Mouse (Mus musculus) ES-E14 (cell line): Measurements from ENCODE around the gene Hspa2. TPM values are rescaled to one million over a fixed set of nuclear protein-coding genes. Genes with fewer than 3 reads are reported as not detected.

Source experiments
- DNase-seq: peaks from one replicate; pipeline ENCODE4 v3.0.0-alpha.2; 2013; ENCODE audit warnings: low read depth, low spot score
- H3K27ac ChIP-seq: 2 replicates; pipeline ENCODE4 v1.5.1; 2012; ENCODE audit warnings: low read depth, mild to moderate bottlenecking, low read length, moderate library complexity, mixed read lengths; ENCODE audit not compliant: poor library complexity, insufficient read depth, severe bottlenecking
- H3K36me3 ChIP-seq: 2 replicates; pipeline ENCODE4 v1.6.1; 2012; ENCODE audit warnings: mild to moderate bottlenecking, low read length, moderate library complexity, mixed read lengths; ENCODE audit not compliant: control insufficient read depth, poor library complexity, insufficient read depth, severe bottlenecking
- H3K4me1 ChIP-seq, 2 experiments: fragments of 150-350 bp in 1 of 2; sonication (generic) in 1 of 2; 2 replicates each; pipeline ENCODE4 v1.6.1; 2012; ENCODE audit warnings: low read length in 2 of 2, mild to moderate bottlenecking in 1 of 2, mixed read lengths in 1 of 2; ENCODE audit not compliant: control insufficient read depth in 2 of 2, insufficient read depth in 2 of 2, poor library complexity in 1 of 2
- H3K4me3 ChIP-seq, 2 experiments: fragments of 150-350 bp in 1 of 2; sonication (generic) in 1 of 2; 2 replicates each; pipeline ENCODE4 v1.5.1; 2012; ENCODE audit warnings: low read length in 2 of 2, low read depth in 1 of 2, mild to moderate bottlenecking in 1 of 2, mixed read lengths in 1 of 2; ENCODE audit not compliant: insufficient read depth in 1 of 2, poor library complexity in 1 of 2, severe bottlenecking in 1 of 2
- H3K9ac ChIP-seq: 2 replicates; pipeline ENCODE4 v1.6.1; 2012; ENCODE audit warnings: low read depth, mild to moderate bottlenecking, low read length, mixed read lengths; ENCODE audit not compliant: poor library complexity, insufficient read depth, severe bottlenecking
- H3K9me3 ChIP-seq: fragments of 150-350 bp; sonication (generic); 2 replicates; pipeline ENCODE4 v1.6.1; 2012; ENCODE audit warnings: low read depth, mild to moderate bottlenecking, low read length; ENCODE audit not compliant: control insufficient read depth, insufficient read depth
- CHD2 ChIP-seq: IDR thresholded peaks from 2 replicates; pipeline ENCODE4 v1.6.1; 2014; ENCODE audit warnings: mild to moderate bottlenecking, low read depth, low read length, inconsistent platforms
- HCFC1 ChIP-seq: IDR thresholded peaks from 2 replicates; pipeline ENCODE4 v1.6.1; 2012; ENCODE audit warnings: low read length, inconsistent platforms, borderline replicate concordance; ENCODE audit not compliant: insufficient read depth
- MAFK ChIP-seq: IDR thresholded peaks from 2 replicates; pipeline ENCODE4 v1.6.1; 2014; ENCODE audit warnings: mild to moderate bottlenecking, low read depth, low read length, inconsistent platforms; ENCODE audit not compliant: insufficient read depth
- ZC3H11A ChIP-seq: IDR thresholded peaks from 2 replicates; pipeline ENCODE4 v1.6.1; 2012; ENCODE audit warnings: low read depth, mild to moderate bottlenecking, inconsistent platforms, low read length, borderline replicate concordance
- ZNF384 ChIP-seq: IDR thresholded peaks from 2 replicates; pipeline ENCODE4 v1.6.1; 2012; ENCODE audit warnings: low read depth, low read length, inconsistent platforms
- in situ Hi-C, 2 experiments: fragments of 600-800 bp; cut with MboI; formaldehyde crosslinking; loops; one replicate each; pipeline ENCODE4 v1.15.1; 2025; ENCODE audit warnings: low sequenced_read_pairs in 2 of 2, inconsistent platforms in 1 of 2; ENCODE audit not compliant: unreplicated experiment in 2 of 2
- total RNA-seq: library from RNA; depleted of rRNA; stranded (reverse); fragments of 300-350 nt; gene quantifications from 2 replicates; pipeline ENCODE4 v1.2.3, GENCODE M21; 2012; rRNA removed

The Hspa2 gene
- total RNA-seq, 1 experiment = 9.2 TPM

DNA sequence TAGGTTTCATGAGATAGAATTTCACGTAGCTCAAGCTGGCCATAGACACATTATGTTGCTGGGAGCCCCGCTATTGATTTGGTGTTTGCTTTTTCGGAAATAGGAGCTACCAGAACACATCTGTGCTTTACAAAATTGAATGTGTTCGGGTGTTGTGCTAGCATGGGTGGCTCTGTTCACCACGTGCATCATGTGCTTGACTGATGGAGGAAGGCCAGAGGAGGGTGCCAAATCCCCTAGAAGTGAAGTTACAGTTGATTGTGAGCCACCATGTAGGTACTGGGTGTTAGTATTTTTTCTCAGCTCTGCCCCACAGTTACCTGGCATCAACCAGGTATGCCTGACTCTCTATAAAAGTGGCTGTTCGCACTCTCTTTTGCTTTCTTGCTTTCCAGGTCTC lies 40.9 kb downstream of the Hspa2 start:
- Histone ChIP-seq H3K9ac (peak overlapping the region; percentile 71), H3K27ac (peak overlapping the region; percentile 42), H3K9me3 (no peaks in the 10 kb centered on the region), H3K4me1 (peaks cover 0 to 4% of the 10 kb centered on the region in 2 experiments; a peak in 1 of 4 replicates), H3K36me3 (peaks cover 10% of the 10 kb centered on the region), H3K4me3 (peak overlapping the region; percentile 70 to 80)
- DNase-seq = no peak
- TF ChIP-seq MAFK (no peak), CHD2 (no peak), ZC3H11A (no peak), HCFC1 (no peak), ZNF384 (no peak)
- in situ Hi-C loops = no loop called here

DNA sequence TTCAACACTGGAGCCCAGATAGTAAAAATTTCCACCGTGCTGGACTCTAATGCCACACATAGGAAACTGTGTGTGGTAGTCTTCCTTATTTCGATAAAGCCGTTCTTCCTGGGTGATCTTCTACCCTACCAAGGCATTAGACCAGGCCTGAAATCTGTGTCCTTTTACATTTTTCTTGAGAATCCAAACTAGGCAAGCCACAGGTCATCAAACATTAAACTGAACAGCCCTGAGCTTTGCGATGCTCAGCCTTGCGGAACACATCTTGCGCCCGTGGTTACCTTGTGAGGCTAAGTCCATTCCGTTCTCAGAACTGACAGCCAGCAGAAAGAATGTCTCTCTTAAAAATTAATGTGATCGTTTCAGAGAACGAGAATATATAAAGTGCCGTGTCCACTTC lies 42.2 kb downstream of the Hspa2 start:
- Histone ChIP-seq H3K4me1 (peaks cover 0 to 4% of the 10 kb centered on the region in 2 experiments; a peak in 1 of 4 replicates), H3K4me3 (no peak overlapping the region), H3K36me3 (peaks cover 19% of the 10 kb centered on the region), H3K9me3 (no peaks in the 10 kb centered on the region), H3K27ac (no peak overlapping the region), H3K9ac (no peak overlapping the region)
- TF ChIP-seq ZNF384 = no peak
- TF ChIP-seq ZC3H11A = no peak
- no peak for TF ChIP-seq CHD2
- no peak for TF ChIP-seq HCFC1
- in situ Hi-C loops = no loop called here
- no peak for DNase-seq

DNA sequence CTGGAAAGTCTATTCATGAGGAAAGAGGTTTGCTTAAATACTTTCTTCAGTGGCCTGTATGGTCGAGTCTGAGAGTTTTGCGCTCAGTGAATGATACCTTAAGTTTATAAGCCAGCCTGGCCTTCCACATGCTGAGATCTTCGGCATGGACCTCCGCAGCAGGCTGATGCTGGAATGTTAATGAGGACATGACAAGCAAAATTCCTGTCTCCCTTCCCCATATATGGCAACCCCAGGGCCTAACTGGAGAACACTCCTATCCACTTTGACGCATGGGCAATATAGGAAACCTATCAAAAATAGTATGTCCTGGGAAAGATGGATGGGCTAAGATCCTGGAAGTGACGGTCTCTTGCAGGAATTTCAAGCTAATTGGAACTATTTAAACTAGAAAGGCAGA lies 44.2 kb downstream of the Hspa2 start:
- H3K4me1 ChIP-seq = peaks cover 0 to 4% of the 10 kb centered on the region in 2 experiments; a peak in 1 of 4 replicates
- DNase-seq = no peak
- no peak overlapping the region for H3K4me3 ChIP-seq
- in situ Hi-C loops = no loop called here
- H3K36me3 ChIP-seq = peaks cover 22% of the 10 kb centered on the region
- no peaks in the 10 kb centered on the region for H3K9me3 ChIP-seq
- TF ChIP-seq ZC3H11A (no peak), CHD2 (no peak), MAFK (no peak), HCFC1 (no peak), ZNF384 (no peak)
- H3K27ac ChIP-seq = no peak overlapping the region
- no peak overlapping the region for H3K9ac ChIP-seq

DNA sequence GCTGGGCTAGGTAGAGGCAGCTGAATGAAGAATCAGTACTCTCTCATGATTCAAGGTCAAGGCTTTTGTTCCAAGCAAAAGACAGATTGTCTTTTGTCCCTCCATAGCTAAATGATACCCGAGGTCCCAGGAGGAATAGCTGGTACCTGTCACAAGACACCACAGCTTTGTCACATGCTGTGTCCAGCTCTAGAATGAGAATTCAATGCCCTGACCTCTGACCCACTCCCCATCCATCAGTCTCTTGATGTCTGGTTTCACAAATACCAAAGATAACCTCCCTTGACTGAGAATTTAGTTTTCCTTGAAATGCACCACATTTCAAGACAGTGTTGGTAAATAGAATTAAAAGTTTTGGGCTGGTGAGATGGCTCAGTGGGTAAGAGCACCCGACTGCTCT lies 48.2 kb downstream of the Hspa2 start:
- no peak overlapping the region for H3K27ac ChIP-seq
- no peak for DNase-seq
- no peaks in the 10 kb centered on the region for H3K9me3 ChIP-seq
- H3K36me3 ChIP-seq = peaks cover 24% of the 10 kb centered on the region
- H3K9ac ChIP-seq = no peak overlapping the region
- TF ChIP-seq ZNF384 = no peak
- TF ChIP-seq MAFK = no peak
- TF ChIP-seq CHD2 = no peak
- TF ChIP-seq HCFC1 = no peak
- no peak for TF ChIP-seq ZC3H11A
- H3K4me3 ChIP-seq = no peak overlapping the region
- no peaks in the 10 kb centered on the region for H3K4me1 ChIP-seq
- in situ Hi-C loops = no loop called here

Other genes with a start within 250 kb of the Hspa2 start
- gene Esr2, start 226.9 kb upstream of the Hspa2 start, total RNA-seq = 0.16 and 0.22 TPM in 2 replicates
- gene Tex21, start 157.4 kb upstream of the Hspa2 start, total RNA-seq = 1.8 and 2.0 TPM in 2 replicates
- 182 and 198 TPM in 2 replicates for gene Mthfd1, start 148.9 kb upstream of the Hspa2 start, total RNA-seq
- 5.2 and 7.2 TPM in 2 replicates for gene Akap5, start 79.3 kb upstream of the Hspa2 start, total RNA-seq
- gene Zbtb25, start 34.6 kb upstream of the Hspa2 start, total RNA-seq = 5.5 and 5.7 TPM in 2 replicates
- gene Zbtb1, start 33.9 kb upstream of the Hspa2 start, total RNA-seq = 3.4 and 4.5 TPM in 2 replicates
- 0.54 and 0.69 TPM in 2 replicates for gene Ppp1r36, start 13.4 kb downstream of the Hspa2 start, total RNA-seq
- 10.9 and 12.1 TPM in 2 replicates for gene Plekhg3, start 126.7 kb downstream of the Hspa2 start, total RNA-seq